Mouse (Mus musculus) megakaryocyte, embryonic 14.5 days (primary cell): Measurements from ENCODE around the gene Smarca2. TPM values are rescaled to one million over a fixed set of nuclear protein-coding genes. Genes with fewer than 3 reads are reported as not detected.

ENCODE experiments used
- H3K27me3 ChIP-seq: replicated peaks from 2 replicates; pipeline ENCODE3; 2012; ENCODE audit warnings: inconsistent platforms
- H3K36me3 ChIP-seq: replicated peaks from 2 replicates; pipeline ENCODE3; 2012; ENCODE audit warnings: low read length, inconsistent platforms, mixed read lengths
- H3K4me1 ChIP-seq: 2 replicates; pipeline ENCODE4 v1.6.1; 2012; ENCODE audit warnings: inconsistent platforms
- H3K4me3 ChIP-seq: replicated peaks from 2 replicates; pipeline ENCODE3; 2012; ENCODE audit warnings: moderate library complexity, mild to moderate bottlenecking, inconsistent platforms
- H3K9me3 ChIP-seq: 2 replicates; pipeline ENCODE4 v1.6.1; 2012; ENCODE audit warnings: inconsistent platforms
- FLI1 ChIP-seq: IDR thresholded peaks from 2 replicates; pipeline ENCODE4 v1.6.1; 2012; ENCODE audit warnings: low read length, inconsistent platforms, mixed read lengths
- GATA1 ChIP-seq: IDR thresholded peaks from 3 replicates; pipeline ENCODE4 v1.6.1; 2012; ENCODE audit warnings: mixed read lengths, low read length, inconsistent platforms, borderline replicate concordance
- polyA plus RNA-seq: library from polyadenylated mRNA; stranded (reverse); fragments of >175 nt; gene quantifications from 2 replicates; pipeline ENCODE4 v1.2.3, GENCODE M21; 2012; ENCODE audit warnings: low replicate concordance; ENCODE audit not compliant: insufficient read depth

Gene Smarca2
- polyA plus RNA-seq, 1 experiment = 16.0 TPM

- H3K9me3 ChIP-seq = no peaks in the 10 kb centered on the region
- no peaks in the 10 kb centered on the region for H3K27me3 ChIP-seq
- peaks cover 21% of the 10 kb centered on the region for H3K4me1 ChIP-seq
- TF ChIP-seq FLI1 (no peak), GATA1 (no peak)
- H3K4me3 ChIP-seq = no peak overlapping the region
- H3K36me3 ChIP-seq = peaks cover 45% of the 10 kb centered on the region
Observed at GRCm38 (mm10) chr19:26754016-26754794, 149.4 kb downstream of the Smarca2 start.

GRCm38 (mm10) chr19:26755991-26756390, 151.1 kb downstream of the Smarca2 start:
- TF ChIP-seq FLI1 (no peak), GATA1 (no peak)
- Histone ChIP-seq H3K4me3 (no peak overlapping the region), H3K27me3 (no peaks in the 10 kb centered on the region), H3K4me1 (peaks cover 35% of the 10 kb centered on the region), H3K36me3 (peaks cover 63% of the 10 kb centered on the region), H3K9me3 (no peaks in the 10 kb centered on the region)

GRCm38 (mm10) chr19:26756399-26756798, 151.5 kb downstream of the Smarca2 start:
- peaks cover 67% of the 10 kb centered on the region for H3K36me3 ChIP-seq
- H3K4me1 ChIP-seq = peaks cover 39% of the 10 kb centered on the region
- no peaks in the 10 kb centered on the region for H3K9me3 ChIP-seq
- no peaks in the 10 kb centered on the region for H3K27me3 ChIP-seq
- no peak overlapping the region for H3K4me3 ChIP-seq
- TF ChIP-seq GATA1 = no peak
- no peak for TF ChIP-seq FLI1

DNA sequence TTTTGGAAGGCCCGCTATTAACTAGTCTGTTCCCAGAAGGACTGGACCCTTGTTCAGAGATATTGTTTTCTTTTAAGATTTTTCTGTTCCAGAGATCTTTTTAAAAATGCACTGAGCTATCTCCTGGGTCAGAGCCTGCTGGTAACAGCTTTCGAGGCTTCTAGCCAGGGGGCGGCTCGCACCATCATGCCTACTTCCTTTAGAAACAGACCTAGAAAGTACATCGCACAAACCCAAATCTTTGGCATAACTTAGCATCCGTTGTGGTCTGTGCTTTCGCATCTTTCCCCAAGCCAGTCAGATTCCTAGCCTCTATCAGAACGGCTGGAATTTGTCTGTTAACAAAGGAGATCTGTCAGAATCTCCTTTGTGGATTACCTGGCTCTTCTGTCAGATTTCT, 153.3 kb downstream of the Smarca2 start:
- Histone ChIP-seq H3K4me1 (peaks cover 43% of the 10 kb centered on the region), H3K4me3 (no peak overlapping the region), H3K9me3 (no peaks in the 10 kb centered on the region), H3K27me3 (no peaks in the 10 kb centered on the region), H3K36me3 (peaks cover 72% of the 10 kb centered on the region)
- TF ChIP-seq GATA1 (no peak), FLI1 (no peak)

DNA sequence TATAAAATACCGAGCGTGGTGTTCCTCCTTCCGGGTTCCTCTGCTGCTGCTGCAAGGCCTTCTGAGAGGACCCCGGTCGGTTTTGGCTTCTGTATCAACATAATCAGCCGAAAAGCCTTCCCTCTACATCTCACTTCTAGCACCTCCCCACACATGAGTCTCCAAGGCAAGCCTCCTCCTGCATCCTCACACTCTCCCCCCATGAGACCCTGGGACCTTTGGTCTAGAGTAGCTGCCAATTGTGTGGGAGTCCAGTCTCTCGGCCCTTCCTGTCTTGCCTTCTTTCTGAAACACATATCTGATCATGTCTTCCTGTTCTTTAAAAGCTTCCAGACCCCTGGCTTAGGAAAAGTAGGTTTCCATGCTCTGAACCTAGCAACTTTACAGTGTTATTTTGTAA, 153.8 kb downstream of the Smarca2 start:
- Histone ChIP-seq H3K4me3 (no peak overlapping the region), H3K4me1 (peaks cover 48% of the 10 kb centered on the region), H3K9me3 (no peaks in the 10 kb centered on the region), H3K36me3 (peaks cover 72% of the 10 kb centered on the region), H3K27me3 (no peaks in the 10 kb centered on the region)
- TF ChIP-seq FLI1 = no peak
- TF ChIP-seq GATA1 = no peak

- TF ChIP-seq GATA1 = no peak
- TF ChIP-seq FLI1 = no peak
- Histone ChIP-seq H3K4me1 (peaks cover 45% of the 10 kb centered on the region), H3K4me3 (no peak overlapping the region), H3K36me3 (peaks cover 72% of the 10 kb centered on the region), H3K27me3 (no peaks in the 10 kb centered on the region), H3K9me3 (no peaks in the 10 kb centered on the region)
Observed at GRCm38 (mm10) chr19:26759295-26759694, 154.4 kb downstream of the Smarca2 start.

- H3K36me3 ChIP-seq = peaks cover 70% of the 10 kb centered on the region
- H3K4me3 ChIP-seq = no peak overlapping the region
- no peak for TF ChIP-seq GATA1
- TF ChIP-seq FLI1 = no peak
- H3K4me1 ChIP-seq = peaks cover 50% of the 10 kb centered on the region
- no peaks in the 10 kb centered on the region for H3K27me3 ChIP-seq
- H3K9me3 ChIP-seq = no peaks in the 10 kb centered on the region
Observed at GRCm38 (mm10) chr19:26761257-26761656, 156.4 kb downstream of the Smarca2 start.

DNA sequence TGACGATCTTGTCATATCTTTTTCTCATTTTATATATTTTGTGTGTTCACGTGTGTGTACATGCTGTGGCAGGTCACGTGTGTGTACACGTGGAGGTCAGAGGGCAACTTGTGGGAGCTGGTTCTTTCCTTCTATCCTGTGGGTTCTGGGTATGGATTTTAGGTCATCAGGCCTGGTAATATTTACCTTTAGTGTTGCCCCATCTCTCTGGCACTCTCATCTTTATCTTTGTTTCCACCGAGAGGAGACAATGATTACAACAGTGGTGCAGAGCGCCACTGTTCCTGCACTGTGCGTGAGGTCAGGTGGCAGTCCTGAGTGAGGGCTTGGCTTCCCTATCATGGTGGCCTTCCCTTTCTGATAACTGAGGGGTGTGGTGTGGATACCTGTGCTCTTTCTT, 160.6 kb downstream of the Smarca2 start:
- peaks cover 66% of the 10 kb centered on the region for H3K36me3 ChIP-seq
- H3K9me3 ChIP-seq = no peaks in the 10 kb centered on the region
- no peak for TF ChIP-seq FLI1
- no peak for TF ChIP-seq GATA1
- H3K4me3 ChIP-seq = no peak overlapping the region
- H3K27me3 ChIP-seq = no peaks in the 10 kb centered on the region
- peaks cover 28% of the 10 kb centered on the region for H3K4me1 ChIP-seq

DNA sequence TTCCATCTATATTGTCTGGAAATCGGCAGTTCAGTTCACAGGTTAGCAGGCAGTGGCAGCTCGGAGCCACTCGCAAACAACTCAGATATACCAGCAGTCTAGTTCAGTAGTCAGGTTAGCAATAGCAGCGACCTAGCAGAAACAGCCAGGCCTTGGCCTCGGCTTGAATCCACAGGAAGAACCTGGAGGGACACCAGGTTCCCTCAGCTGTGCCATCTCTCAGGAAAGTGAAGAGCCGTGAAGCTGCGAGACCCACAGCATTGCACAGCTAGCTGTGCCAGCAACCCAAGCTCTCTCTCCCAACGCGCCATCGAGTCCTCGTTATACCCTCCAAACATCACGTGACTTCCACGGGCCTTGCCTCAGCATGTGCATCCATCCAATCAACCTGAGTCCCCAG, 162.6 kb downstream of the Smarca2 start:
- Histone ChIP-seq H3K4me3 (no peak overlapping the region), H3K4me1 (peaks cover 27% of the 10 kb centered on the region), H3K27me3 (no peaks in the 10 kb centered on the region), H3K36me3 (peaks cover 65% of the 10 kb centered on the region), H3K9me3 (no peaks in the 10 kb centered on the region)
- TF ChIP-seq GATA1 (no peak), FLI1 (no peak)

- TF ChIP-seq GATA1 (no peak), FLI1 (no peak)
- Histone ChIP-seq H3K36me3 (peaks cover 65% of the 10 kb centered on the region), H3K4me3 (no peak overlapping the region)
Observed at GRCm38 (mm10) chr19:26767941-26768340, 163.1 kb downstream of the Smarca2 start.

GRCm38 (mm10) chr19:26768846-26769245, 164.0 kb downstream of the Smarca2 start:
- Histone ChIP-seq H3K9me3 (no peaks in the 10 kb centered on the region), H3K4me1 (peaks cover 27% of the 10 kb centered on the region), H3K27me3 (no peaks in the 10 kb centered on the region), H3K36me3 (peaks cover 64% of the 10 kb centered on the region), H3K4me3 (no peak overlapping the region)
- TF ChIP-seq GATA1 (no peak), FLI1 (no peak)

More at GRCm38 (mm10) chr19:26767941-26768340, 163.1 kb downstream of the Smarca2 start:
- Histone ChIP-seq H3K4me1 (peaks cover 32% of the 10 kb centered on the region), H3K9me3 (no peaks in the 10 kb centered on the region), H3K27me3 (no peaks in the 10 kb centered on the region)
